ENCODE assay signal across 34 mouse cellular contexts in the genomic region with DNA sequence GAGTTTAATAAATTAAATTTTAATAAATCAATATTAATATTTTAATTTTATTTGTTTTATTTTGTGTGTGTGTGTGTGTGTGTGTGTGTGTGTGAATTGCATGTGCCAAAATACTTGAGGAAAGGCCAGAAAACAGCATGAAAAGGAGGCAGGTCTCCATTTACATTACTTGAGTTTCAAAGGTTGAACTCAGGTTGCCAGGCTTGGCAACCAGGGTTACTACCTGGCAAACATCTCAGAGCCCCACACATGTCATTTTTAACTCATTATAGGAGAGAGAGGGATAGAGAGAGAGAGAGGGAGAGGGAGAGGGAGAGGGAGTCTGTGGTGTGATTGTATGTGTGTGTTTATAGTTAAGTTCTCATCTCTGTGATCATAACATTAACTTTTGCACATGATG. TPM values are rescaled to one million over a fixed set of nuclear protein-coding genes. Genes with fewer than 3 reads are reported as not detected.
"Had no signal": no experiment of that assay in that cellular context is flagged by ENCODE, and none has a peak within 500 bp of the region (broad histone marks: within the 10 kb centered on the region; RNA-seq: fewer than 3 reads in every experiment).

No protein-coding gene starts in this region.

- H3K4me1 ChIP-seq: heart, embryonic 12.5 days; heart, embryonic 13.5 days; heart, embryonic 15.5 days; hindbrain, embryonic 10.5 days; hindbrain, embryonic 13.5 days; hindbrain, embryonic 15.5 days; intestine, embryonic 15.5 days; kidney, embryonic 15.5 days had no signal

- H3K4me2 ChIP-seq: heart, embryonic 11.5 days; heart, embryonic 12.5 days; heart, embryonic 13.5 days; heart, embryonic 15.5 days; hindbrain, embryonic 13.5 days; hindbrain, embryonic 14.5 days; hindbrain, embryonic 15.5 days; intestine, embryonic 15.5 days; kidney, embryonic 15.5 days had no signal

- H3K27me3 ChIP-seq: heart, embryonic 12.5 days; heart, embryonic 13.5 days; heart, embryonic 15.5 days; hindbrain, embryonic 13.5 days; hindbrain, embryonic 15.5 days; intestine, embryonic 15.5 days; kidney, embryonic 15.5 days had no signal

- DNase-seq: heart, postnatal 10 days; heart, postnatal 14 days; heart, postnatal 36 days; heart, postnatal 4 days; kidney, adult 11 months; kidney, adult 18-20 months; kidney, adult 2 months; kidney, adult 8-10 months; kidney, adult 9 months; kidney, postnatal 10 days; kidney, postnatal 14 days; kidney, postnatal 25 days; kidney, postnatal 36 days; kidney, postnatal 4 days; layer of hippocampus, adult 9-11 months; layer of hippocampus, postnatal 36 days had no signal

- H3K9me3 ChIP-seq: heart, embryonic 12.5 days; heart, embryonic 13.5 days; heart, embryonic 15.5 days; hindbrain, embryonic 10.5 days; hindbrain, embryonic 13.5 days; hindbrain, embryonic 15.5 days; intestine, embryonic 15.5 days; kidney, embryonic 15.5 days had no signal

- ATAC-seq: hindbrain, embryonic 16.5 days; inflammation-experienced regulatory T-cells, adult 6 months; intestine, embryonic 15.5 days; intestine, embryonic 16.5 days; intestine, postnatal 0 days had no signal

- H3K4me3 ChIP-seq: heart, embryonic 12.5 days; heart, embryonic 13.5 days; heart, embryonic 15.5 days; hindbrain, embryonic 10.5 days; hindbrain, embryonic 13.5 days; hindbrain, embryonic 15.5 days; intestine, embryonic 15.5 days; kidney, embryonic 15.5 days; layer of hippocampus, adult 2 months; left cerebral cortex, adult 2 months had no signal

- H3K27ac ChIP-seq: heart, embryonic 13.5 days; heart, embryonic 15.5 days; hindbrain, embryonic 10.5 days; hindbrain, embryonic 13.5 days; hindbrain, embryonic 14.5 days; hindbrain, embryonic 15.5 days; intestine, embryonic 15.5 days; kidney, embryonic 15.5 days; kidney, postnatal 0 days; layer of hippocampus, adult 2 months; left cerebral cortex, adult 2 months had no signal

- H3K36me3 ChIP-seq: heart, embryonic 12.5 days; heart, embryonic 13.5 days; heart, embryonic 15.5 days; hindbrain, embryonic 10.5 days; hindbrain, embryonic 13.5 days; hindbrain, embryonic 15.5 days; intestine, embryonic 15.5 days; kidney, embryonic 15.5 days had no signal

- H3K9ac ChIP-seq: heart, embryonic 12.5 days; heart, embryonic 13.5 days; heart, embryonic 15.5 days; hindbrain, embryonic 13.5 days; hindbrain, embryonic 14.5 days; hindbrain, embryonic 15.5 days; intestine, embryonic 15.5 days; kidney, embryonic 15.5 days had no signal

RNA-seq across cellular contexts. Expression of gene Epha3, which starts 26.5 kb away (rescaled TPM):
- total RNA-seq: hematopoietic stem cell, adult 5-6 weeks had no signal
